Mouse (Mus musculus) spleen, adult 12 weeks (tissue): ENCODE measurements at regions not wholly inside any gene's neighbourhood (a gene's known extent, or its start where the extent isn't known, plus 50 kb on each side); places are given as distances from the start of the nearest gene placed in this dataset.

ENCODE experiments used
- DNase-seq: peaks from one replicate; pipeline ENCODE4 v3.0.0; 2022; ENCODE audit warnings: low spot score

DNA sequence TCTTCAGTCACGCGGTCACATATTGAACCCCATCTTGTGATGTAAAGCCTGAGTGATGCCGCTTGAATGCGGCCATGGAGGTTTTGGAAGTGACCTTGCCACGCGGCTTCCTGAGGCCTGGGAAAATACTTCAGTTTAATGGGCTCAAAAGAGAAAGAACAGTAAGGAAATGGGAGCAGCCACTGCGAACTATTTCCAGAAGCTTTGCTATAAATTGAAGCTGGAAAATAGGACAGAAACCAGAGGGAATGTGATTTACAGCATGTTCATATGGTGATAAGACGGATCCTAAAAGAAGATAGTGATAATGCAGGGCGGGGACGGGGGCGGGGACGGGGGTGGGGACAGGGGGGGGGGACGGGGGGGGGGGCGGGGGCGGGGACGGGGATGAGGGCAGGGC lies 52.7 kb upstream of the Trpc4 start:
- no peak for DNase-seq

DNA sequence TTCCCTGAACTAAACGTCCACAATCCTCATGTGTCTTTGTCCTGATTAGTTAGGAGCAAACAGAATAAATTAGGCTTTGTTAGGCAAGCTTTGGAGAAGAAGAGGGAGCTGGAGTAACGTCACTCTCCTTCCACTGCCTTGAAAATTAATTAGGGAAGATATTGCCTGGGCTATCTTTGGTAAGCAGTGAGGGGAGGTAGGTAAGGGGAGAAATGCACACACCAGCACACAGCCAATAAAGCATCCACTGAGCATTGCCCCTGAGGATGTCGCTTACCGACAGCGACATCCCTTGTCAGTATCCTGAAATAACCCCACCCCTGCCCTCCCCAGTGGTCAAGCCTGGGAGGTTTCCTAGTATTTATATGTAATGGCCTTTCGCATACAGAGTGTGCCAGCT lies 72.2 kb upstream of the Trpc4 start:
- no peak for DNase-seq

DNA sequence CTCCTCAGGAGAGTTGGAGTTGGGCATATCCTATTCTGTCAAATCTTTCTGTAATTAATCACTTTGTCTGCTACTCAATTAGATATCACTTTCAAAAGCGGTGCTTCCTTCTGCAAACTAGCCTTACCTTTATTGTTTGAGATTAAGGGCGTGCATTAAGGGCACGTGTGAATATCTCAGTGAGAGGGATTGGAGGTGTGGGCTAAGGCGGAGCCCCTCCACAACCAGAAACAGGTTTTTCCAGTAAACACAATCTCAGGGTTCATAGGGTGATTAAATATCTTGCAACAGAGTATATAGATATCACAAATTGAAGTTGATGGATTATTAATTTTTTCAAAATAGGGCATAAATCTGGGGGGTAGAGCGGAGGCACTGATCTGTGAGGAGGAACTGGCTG lies 79.4 kb upstream of the Trpc4 start:
- DNase-seq = no peak

DNA sequence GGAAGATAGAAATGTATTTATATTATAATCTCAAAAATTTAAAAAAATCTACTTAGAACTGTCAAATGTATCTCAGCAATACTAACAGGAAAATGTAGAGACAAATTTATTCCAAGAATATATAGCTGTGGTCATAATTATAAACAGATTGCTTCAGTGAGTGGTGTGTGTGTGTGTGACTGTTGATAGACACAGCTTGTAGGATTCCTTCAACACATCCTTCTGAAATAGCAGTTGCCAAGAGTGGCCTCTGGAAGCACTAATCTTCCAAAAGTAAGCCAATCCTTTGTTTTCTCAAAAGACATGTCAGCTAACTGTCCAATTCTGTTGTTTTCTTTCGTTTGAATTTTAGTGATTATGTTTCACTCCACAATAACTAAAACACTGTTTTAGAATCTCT lies 95.2 kb upstream of the Trpc4 start:
- DNase-seq = no peak

DNA sequence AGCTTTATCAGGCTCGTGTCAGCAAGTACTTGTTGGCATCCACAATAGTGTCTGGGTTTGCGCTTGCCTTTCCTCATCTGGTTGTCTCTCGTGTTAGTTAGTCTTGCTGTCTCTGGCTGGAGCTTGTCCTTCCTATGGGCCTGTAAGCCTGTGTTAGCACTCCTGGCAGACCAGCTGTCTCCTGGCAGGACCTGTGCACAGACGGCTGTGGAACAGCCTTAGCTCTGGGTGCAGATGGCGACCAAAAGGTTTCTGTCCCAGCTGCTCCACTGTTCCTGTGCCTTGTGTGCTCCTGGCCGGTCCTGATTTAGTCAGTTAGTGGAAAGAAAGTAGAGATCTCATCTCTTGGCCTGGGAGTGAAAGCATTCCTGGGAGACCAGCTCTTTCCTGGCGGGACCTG lies 101.5 kb upstream of the Trpc4 start:
- DNase-seq = no peak

DNA sequence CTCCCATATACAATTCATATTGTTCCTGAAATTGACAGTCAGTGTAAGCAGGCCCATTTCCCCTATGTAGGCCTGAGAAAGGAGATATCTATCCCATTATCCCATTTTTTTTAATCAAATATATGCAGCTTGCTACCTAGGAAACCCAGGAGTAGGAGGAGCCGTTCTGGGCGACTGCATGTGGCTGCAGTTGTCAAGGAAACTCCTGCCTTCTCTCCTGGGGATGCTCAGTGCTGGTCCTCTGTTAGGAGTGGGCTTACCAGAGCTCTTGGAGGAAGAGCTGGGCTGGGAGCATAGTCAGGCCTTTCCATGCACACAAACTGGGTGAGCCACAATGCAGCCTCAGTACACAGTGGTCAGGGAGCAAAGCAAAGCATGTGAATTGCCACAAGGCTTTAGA lies 106.5 kb upstream of the Trpc4 start:
- no peak for DNase-seq

DNA sequence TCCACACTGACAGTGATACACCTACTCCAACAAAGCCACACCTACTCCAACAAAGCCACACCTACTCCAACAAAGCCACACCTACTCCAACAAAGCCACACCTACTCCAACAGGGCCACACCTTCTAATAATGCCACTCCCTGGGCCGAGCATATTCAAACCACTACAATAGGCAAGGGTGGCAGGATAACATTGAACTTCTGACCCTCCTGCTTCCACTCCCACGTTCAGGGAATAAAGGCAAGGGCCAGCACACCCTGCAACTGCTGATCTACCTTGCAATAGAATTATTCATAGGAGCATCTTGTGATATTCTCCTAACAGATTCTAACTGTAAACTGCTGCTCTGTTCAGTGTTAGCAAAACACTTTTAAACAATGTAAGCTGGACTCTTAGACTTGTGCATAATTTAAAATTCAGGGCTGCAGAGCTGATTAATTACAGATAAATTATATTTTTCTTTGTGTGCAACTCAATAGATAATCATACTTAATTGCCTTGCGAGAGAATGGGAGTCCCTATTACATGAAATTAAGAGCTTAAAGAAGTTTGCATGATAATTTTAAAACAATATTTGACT lies 107.7 kb upstream of the Trpc4 start:
- no peak for DNase-seq

DNA sequence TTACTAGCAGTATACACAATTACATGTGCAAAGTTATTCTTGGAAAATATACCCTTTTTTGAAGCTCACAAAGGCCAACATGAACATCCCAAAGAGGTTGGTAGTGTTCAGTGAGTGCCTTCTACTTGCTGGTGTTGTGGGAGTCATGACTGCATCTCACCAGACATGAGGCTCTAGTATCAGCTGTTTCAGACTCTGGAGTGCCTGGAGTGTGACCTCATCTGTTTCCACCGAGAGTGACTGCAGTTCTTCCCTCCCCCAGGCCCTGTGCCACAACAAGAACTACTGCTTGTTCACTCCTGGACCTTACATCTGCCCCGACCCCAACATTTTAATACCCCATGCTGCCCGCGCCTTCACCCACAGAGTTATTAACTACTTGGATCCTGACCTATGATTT lies 128.5 kb upstream of the Trpc4 start:
- no peak for DNase-seq

DNA sequence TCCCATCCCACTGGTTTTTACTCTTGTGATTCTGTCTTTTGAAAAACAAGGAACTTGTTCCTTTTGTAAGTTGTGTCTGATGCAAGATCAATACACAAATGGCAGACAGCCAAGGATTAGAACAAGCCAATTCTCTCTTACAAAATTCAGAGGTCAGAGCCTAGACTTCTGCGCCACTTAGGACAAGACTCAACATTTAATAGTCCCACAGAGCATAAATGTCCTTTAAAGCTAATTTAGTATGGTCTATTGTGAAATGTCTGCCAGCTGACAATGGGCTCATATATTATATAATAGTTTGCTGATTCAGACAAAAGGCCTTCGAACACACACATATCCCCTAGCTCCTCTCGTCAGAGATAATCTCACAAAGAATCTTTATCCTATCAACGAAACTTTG lies 135.6 kb upstream of the Trpc4 start:
- no peak for DNase-seq

DNA sequence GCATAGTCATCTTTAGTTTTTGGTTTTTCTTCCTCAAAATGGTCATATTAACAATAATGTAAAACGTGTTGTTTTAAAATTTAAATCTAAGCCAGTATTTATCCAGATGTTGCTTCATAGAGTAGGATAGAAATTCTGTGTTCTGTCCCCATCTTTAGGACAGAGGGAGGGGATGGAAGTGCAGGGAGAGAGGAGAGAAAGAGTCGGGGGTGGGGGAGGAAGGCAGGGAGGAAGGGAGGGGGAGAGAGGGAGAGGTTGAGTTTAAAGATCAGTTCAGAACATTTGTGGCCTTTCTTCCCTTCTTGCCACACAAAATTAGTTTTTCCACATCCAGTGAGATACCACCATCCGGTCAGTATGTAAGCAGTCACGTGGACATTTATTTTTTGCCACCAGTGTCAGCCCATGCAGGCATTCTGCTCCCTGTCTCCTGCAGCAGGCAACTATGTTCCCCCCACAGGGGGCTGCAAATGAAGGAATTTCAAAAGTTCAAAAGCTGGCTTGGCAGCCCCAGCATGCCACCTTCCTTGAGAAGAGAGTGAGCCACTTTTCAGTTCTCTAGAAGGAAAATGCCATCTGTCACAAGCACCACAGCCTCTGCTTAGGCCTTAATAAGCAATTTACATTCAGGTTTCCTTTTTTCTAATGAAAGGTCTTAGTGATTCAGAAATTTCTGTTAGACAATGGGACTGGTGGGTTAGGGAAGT lies 137.7 kb upstream of the Trpc4 start:
- no peak for DNase-seq

DNA sequence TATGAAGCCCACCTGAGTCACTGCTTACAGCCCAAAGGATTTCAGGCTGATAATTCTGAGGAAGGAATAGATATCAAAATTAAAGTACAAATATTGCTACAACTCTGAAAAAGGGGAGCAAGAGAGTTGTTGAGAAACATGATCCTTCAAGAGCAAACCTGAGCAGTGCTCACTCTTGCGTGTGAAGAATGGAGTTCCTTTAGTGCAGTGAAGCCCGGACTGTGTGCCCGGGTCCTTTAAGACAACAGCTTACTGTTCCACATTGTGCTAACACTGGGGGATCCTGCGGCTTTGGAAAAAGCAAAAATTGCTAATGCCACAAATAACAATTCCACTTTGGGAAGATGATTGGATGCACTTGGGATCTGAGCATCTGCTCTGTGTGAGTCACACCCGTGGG lies 139.0 kb upstream of the Trpc4 start:
- no peak for DNase-seq

DNA sequence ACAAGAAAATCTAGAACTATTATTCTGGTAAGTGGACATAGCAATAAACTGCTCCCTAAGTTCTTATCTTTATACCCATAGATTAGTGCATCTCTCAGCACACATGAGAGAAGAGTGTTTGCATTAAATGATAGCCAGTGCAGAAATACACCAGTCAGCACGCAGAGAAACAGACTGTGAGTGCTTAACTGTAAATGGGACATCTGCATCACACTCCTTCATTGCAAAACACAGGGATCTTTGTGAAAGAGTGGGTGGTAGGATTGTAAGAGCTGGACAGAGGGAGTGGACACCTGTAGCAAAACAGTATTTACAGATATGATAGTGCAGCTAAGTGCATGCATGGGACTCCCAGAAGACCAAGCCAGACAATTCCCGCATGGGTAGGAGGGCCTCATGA lies 144.8 kb upstream of the Trpc4 start:
- DNase-seq = no peak

DNA sequence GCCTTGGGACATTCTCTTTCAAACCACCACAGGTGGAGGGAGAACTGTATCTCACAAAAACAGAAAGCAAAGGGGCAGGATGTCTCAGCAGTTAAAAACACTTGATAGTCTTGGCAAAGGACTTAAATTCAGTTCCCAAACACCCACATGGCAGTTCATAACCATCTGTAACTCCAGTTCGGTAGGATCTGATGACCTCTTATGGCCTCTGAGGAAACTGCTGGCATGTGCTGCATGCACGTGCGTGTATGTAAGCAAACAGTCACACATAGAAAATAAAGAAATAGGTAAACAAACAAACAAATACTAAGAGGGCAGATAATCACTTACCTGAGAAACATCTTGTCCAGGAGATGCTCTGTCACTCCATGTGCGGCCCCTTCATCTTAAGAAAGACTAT lies 129.4 kb upstream of the Ufm1 start:
- no peak for DNase-seq

DNA sequence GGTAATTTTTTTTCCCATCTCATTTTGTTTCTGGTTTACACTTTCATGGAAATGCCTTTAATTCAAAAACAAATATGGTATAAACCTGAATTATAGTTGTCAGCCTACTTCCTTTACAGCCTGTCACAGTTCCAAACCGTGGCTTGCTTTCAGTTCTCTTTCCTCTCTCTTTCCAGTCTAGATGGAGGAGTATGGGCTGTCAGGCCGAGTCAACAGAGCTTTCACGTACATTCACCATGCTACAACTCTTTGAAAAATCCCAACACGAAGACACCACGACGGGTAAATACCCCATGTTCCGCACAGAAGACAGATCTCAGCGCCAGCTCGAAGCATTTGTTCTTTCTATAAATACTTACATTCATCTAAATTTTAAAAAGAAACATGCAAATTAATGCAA lies 125.2 kb upstream of the Ufm1 start:
- no peak for DNase-seq

DNA sequence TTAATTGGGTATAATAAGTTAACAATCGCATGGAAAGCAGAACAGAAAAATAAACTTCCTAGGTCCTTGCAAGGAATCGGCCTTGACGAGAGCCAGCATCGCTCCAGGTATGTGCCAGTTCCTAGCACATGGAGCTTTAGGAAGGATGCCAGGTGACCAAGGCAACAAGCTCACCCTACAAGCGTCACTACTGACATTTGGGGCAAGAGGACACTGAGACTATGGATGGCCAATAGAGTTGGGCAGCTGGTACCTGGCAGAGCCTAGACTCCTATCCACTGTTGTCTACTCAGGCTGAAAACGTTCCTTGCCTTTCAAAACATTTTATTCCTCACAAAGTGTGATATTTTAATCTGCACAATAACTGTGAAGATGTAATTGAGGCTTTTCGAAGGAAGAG lies 124.6 kb upstream of the Ufm1 start:
- no peak for DNase-seq

DNA sequence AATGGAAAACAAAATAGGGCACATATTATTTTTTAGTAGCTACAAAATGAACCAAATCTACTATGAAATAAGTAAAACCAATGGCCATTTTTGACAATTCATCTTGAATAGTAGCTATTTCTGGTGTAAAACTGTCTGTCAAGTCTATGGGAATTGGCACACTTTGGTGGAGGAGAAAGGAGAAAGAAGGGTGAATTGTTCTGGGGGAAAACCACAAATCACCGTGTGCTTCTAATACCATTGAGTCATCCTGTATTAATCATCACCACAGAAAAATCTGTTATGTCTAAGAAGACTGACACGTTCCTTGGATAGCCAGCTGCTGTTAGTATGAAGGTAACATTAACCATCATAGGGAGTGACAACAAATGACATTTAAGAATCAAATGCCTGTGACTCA lies 123.7 kb upstream of the Ufm1 start:
- no peak for DNase-seq

DNA sequence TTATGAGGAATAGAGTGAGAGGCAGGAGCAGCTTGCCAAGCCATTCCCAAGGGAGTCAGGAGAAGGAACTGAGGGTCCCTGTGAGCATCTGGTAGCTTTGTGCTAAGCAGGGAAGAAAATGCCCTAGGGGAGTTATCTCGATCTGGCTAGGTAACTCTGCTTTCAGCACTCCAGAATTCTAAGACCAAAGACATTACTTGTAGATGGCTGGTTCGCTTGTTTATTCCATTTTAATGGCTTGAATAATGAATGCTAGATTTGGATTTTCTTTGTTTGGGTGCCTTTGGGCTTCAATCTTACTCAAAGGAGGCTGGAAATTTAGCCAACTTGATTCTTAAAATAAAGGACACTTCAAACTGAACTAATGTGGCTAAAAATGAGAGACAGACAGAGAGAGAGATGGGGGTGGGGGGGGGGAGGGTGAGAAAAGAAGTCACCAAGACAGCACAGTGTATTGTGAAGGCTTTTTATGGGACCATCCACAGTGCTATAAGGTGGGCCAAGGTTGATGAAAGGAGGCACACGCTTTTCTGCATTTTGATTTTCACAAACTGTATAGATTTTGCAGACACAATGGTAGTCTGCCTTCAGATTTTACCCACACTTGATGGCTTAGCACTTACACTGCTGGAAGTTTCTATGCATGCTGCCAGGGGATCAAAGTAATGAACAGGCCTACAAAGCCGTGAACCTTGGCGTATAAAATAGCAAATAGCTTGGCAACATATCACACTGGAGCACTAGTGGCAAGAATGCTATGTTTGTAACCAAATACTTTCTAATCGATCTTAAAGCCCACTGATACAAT lies 121.3 kb upstream of the Ufm1 start:
- no peak for DNase-seq

DNA sequence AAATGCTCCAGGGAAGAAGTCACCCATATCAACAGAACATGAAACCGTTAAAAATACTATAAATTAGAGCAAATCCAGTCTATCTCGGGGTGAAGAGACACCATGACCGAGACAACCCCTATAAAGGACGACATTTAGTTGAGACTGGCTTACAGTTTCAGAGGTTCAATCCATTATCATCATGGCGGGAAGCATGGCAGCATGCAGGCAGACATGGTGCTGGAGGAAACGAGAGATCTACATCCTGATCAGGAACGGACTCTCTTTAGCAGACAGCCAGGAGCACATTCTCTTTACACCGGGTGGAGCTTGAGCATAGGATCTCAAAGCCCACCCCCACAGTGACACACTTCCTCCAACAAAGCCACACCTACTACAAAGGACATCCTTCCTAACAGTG lies 118.7 kb upstream of the Ufm1 start:
- DNase-seq = no peak

DNA sequence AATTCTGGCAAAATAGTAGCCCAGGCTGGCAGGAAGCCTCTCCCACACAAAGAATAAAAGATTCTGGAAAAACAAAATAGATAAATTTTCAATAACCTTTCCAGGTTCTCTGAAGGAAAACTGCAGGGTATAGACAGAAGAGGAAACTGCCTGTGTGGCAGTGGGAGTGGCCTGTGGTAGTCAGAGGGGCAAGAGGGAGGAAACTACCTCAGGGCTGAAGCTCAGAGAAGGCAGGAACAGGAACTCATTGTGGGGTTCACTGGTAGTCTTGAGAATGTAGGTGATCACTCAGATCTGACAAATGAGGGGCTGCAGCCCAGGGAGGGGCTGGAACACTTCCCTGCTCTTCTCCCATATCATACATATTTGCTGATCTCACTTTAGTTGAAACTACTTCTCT lies 118.0 kb upstream of the Ufm1 start:
- no peak for DNase-seq

DNA sequence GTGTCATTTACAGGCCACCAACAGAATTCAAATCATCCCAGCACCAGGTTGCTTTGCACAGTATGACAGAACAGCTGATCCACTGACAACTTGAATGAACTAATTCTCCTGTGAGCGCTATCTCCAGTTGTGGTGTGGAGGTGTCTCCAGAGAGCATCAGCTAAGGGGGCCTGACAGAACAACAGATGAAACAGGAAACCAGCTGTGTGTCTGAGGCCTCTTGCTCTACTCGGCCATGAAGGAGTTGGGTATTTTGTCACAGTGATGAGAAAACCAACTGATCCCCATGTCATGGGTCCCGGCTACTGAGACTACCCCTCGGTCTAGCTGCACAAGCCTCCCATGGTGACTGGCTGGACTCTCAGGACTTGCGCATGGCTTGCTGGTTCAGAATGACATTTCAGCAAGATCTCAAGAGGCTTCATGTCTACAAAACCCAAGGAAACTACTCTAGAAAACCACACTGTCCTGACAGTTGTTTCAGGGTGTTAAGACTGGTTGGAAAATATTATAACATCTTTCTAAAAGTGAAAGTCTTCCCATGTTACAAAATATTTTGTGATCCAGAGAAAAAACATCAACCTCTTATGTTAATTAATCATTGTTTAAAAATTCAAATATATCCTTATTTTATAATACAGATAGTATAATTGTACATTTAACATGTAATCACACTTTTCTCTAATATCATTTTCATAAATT lies 113.9 kb upstream of the Ufm1 start:
- DNase-seq = no peak

DNA sequence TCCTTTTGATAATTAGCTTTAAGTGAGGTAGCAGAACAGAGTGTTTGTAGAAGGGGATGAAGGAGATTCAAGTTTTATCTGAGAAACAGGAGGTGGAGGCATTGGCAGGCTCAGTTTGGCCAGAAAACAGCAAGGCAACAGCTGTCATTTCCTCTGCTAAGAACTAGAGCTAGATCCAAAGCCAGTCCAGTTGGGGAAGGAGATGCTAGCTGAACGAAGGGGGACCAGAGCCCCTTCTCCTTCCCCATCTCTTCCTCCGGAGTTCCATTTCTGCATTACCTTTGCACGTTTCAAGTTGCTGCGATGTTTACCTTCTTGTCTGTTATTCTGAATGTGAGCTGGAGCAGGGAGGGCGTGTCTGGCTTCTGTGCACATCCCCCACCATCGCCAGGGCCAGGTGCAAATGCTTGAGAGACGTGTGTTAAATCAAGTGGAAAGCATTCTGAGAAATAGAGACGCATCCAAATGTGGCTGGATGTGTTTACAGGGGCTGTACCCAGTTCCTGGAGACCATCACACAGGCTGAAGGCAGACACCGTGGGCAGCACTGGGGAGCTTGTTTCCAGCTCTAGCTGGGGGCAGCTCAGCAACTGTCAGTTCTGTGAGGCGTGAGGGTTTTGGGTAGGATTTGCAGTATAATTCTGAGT lies 111.4 kb upstream of the Ufm1 start:
- DNase-seq = peak; percentile 2

DNA sequence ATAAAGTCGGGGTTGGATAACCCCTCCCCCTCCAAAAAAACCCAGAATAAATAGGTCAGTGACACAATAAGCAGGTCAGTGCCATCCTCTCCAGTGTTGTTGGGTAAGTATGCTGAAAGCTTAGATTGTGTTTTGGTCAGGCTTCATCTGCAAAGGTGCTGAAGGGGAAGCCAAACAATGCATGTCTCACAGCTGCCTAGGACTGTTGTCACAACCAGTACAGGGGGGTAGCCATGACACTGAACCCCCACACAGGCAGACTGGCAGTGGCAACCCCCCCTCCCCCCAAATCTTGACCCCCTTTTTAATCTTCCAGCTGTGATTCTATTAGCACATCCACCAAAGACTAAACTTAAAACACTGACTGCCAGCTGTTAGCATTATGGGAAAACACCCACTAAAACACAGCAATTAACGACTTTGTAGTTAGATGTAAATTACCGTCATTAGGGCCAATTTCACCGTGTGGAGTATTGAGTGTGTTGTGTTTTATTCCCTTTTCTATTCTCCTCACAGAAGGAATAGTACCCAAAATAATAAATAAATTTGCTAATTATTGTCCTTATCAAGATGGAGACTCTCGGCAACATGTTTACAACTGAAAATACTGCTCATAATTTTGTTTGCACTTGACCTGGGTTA lies 105.5 kb upstream of the Ufm1 start:
- no peak for DNase-seq
